Mouse (Mus musculus) heart, postnatal 4 days (tissue): ENCODE results near the gene Meox1. TPM values are rescaled to one million over a fixed set of nuclear protein-coding genes. Genes with fewer than 3 reads are reported as not detected.

ENCODE experiments used
- DNase-seq: peaks from one replicate; pipeline ENCODE4 v3.0.0; 2021
- total RNA-seq, 2 experiments: library from RNA; stranded (reverse); gene quantifications; 2 replicates each; pipeline ENCODE4 v1.2.3; 2021

The Meox1 gene
- 10 to 100 TPM; 17.3 to 19.1 TPM for total RNA-seq

- DNase-seq: peak; percentile 49
These were observed at the start of gene Meox1 for GRCm38 (mm10) chr11:101894204-101894603. Gene Meox1, minus strand, starts transcription at chr11:101894374.

GRCm38 (mm10) chr11:101943055-101943454 lies 48.9 kb upstream of the Meox1 start:
- no peak for DNase-seq

GRCm38 (mm10) chr11:101937108-101937507 lies 42.9 kb upstream of the Meox1 start:
- DNase-seq: peak; percentile 54

- no peak for DNase-seq
These were observed 42.2 kb upstream of the Meox1 start for GRCm38 (mm10) chr11:101936421-101936820.

- no peak for DNase-seq
These were observed 41.6 kb upstream of the Meox1 start for GRCm38 (mm10) chr11:101935743-101936142.

GRCm38 (mm10) chr11:101931978-101932377 lies 37.8 kb upstream of the Meox1 start:
- DNase-seq: no peak

- peak; percentile 46 for DNase-seq
These were observed 34.0 kb upstream of the Meox1 start for GRCm38 (mm10) chr11:101928030-101928762.

GRCm38 (mm10) chr11:101926951-101927589 lies 32.9 kb upstream of the Meox1 start:
- DNase-seq: no peak

GRCm38 (mm10) chr11:101925636-101926035 lies 31.5 kb upstream of the Meox1 start:
- no peak for DNase-seq

GRCm38 (mm10) chr11:101924441-101924976 lies 30.3 kb upstream of the Meox1 start:
- DNase-seq: no peak

- DNase-seq: no peak
These were observed 29.8 kb upstream of the Meox1 start for GRCm38 (mm10) chr11:101923988-101924387.

GRCm38 (mm10) chr11:101921361-101921952 lies 27.3 kb upstream of the Meox1 start:
- DNase-seq: peak; percentile 57

- peak; percentile 91 for DNase-seq
These were observed 25.5 kb upstream of the Meox1 start for GRCm38 (mm10) chr11:101919660-101920059.

- DNase-seq: no peak
These were observed 24.4 kb upstream of the Meox1 start for GRCm38 (mm10) chr11:101918609-101919008.

- DNase-seq: no peak
These were observed 22.6 kb upstream of the Meox1 start for GRCm38 (mm10) chr11:101916772-101917171.

- DNase-seq: no peak
These were observed 19.4 kb upstream of the Meox1 start for GRCm38 (mm10) chr11:101913591-101913990.

- DNase-seq: peak; percentile 50
These were observed 17.8 kb upstream of the Meox1 start for GRCm38 (mm10) chr11:101911855-101912579.

GRCm38 (mm10) chr11:101910230-101910946 lies 16.2 kb upstream of the Meox1 start:
- peak; percentile 93 for DNase-seq

GRCm38 (mm10) chr11:101908777-101909176 lies 14.6 kb upstream of the Meox1 start:
- DNase-seq: no peak

- DNase-seq: peak; percentile 93
These were observed 10.9 kb upstream of the Meox1 start for GRCm38 (mm10) chr11:101905115-101905514.

GRCm38 (mm10) chr11:101901309-101901708 lies 7.1 kb upstream of the Meox1 start:
- DNase-seq: no peak

GRCm38 (mm10) chr11:101898328-101898727 lies 4.2 kb upstream of the Meox1 start:
- DNase-seq: no peak
